Mouse (Mus musculus): ENCODE results near the gene Casp7.
"Not testable (repeated sequence)": the region's sequence is repeated elsewhere in the genome, so short reads cannot be mapped to it uniquely, and the experiment has no call there.

Gene Casp7

DNA sequence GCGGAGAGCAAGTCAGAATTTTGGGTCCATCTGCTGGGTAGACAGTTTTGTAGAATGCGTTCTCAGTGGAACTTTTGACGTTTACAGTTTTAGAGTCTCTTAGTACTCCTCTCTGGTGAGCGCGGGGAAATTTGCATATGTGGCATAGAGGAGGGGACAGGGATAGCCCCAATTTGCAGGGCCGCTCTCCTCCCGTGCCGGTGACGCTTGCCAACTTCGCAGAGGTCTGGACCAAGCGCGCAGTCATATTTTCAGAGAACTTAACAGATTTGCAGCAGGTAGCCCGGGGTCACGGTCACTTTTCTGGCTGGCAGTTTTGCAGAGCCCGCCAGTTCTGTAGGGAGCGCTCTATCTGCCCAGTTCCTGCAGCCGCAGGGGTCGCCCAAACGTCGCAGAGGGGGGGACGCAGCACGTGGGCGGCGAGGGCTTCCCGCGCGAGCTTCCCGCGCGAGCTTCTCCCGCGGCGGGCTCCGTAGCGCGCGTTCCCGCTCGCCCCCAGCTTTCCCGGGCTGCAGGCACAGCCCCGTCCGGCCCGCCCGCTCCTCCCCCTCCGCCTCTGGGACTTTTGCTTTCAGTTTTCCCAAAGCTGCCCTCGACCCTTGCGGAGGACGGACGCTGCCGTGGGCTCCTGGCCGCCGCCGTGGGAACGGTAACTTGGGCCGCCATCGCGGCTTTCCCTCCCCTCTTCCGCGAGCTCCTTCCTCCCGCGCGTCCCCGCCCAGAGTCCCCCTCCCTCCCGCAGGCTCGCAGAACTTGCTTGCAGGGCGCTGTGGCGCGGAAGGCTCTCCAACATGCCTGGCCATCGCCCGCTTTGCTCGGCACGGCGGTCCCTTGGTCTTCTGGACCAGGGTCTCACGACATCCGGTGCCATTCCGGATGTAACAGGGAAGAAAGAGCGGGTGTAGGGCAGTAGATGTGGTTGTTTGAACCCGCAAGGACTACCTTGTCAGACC lies at the start of gene Casp7:
Casp7 (plus strand) TSS at position 461 of the 953 bp plus-strand sequence.
- DNase-seq (ENCODE audit: low read depth): no peak

DNA sequence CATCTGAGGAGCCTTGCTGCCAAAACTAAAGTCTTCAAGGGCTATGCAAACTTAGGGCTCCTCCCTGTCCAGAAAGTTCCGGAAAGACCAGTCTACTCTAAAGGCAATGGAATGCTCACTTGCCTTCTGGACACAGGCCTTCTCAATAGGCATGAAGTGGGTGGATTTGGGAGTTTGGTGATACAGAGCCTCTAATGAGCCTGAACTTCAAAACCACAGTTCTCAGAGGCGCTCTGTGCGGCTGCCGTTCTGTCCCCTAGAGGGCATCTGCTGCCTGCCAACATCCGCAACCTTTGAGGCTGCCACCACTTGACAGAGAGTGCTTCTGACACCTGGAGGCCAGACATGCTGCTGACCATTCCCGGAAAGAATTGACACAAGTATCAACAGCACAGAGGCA lies 47.6 kb upstream of the Casp7 start:
- DNase-seq (ENCODE audit: low read depth): peak; percentile 13

DNA sequence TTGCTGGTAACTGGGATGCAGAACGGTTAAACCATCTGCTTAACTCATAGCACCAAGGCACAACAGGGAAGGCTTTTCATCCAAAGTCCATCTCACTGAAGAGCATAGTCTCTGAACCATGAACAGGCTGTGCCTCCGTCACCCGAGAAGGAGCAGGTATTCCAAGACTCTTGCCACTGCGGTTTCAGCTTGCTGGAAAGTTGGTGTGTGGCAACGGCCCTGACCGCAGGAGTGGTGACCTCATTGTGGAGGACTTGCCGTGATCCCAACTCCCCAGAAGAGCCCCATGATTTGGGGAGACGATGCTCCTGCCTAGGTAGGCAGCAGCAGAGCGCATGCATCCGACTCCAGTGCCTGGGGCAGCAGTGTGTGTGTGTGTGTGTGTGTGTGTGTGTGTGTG lies 43.2 kb upstream of the Casp7 start:
- no peak for DNase-seq (ENCODE audit: low read depth)

DNA sequence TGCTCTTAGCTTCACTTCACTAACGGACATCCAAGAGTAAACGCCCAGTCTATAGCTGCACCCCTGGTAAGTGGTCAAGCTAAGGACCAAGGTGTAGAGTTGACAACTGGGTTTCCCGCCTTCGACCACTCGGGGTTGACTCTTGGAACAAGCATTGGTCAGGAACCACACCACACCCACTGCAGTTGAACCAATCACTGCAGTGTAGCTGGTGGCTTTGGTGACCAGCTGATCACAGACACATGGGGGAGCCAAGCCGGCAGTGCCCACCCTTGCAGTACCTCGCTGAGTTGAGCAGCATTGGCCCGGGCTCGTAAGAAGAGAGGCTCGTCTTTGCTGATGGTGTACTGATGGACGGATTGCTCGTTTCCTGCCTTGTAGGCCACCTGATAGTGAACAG lies 41.7 kb upstream of the Casp7 start:
- DNase-seq (ENCODE audit: low read depth): no peak

DNA sequence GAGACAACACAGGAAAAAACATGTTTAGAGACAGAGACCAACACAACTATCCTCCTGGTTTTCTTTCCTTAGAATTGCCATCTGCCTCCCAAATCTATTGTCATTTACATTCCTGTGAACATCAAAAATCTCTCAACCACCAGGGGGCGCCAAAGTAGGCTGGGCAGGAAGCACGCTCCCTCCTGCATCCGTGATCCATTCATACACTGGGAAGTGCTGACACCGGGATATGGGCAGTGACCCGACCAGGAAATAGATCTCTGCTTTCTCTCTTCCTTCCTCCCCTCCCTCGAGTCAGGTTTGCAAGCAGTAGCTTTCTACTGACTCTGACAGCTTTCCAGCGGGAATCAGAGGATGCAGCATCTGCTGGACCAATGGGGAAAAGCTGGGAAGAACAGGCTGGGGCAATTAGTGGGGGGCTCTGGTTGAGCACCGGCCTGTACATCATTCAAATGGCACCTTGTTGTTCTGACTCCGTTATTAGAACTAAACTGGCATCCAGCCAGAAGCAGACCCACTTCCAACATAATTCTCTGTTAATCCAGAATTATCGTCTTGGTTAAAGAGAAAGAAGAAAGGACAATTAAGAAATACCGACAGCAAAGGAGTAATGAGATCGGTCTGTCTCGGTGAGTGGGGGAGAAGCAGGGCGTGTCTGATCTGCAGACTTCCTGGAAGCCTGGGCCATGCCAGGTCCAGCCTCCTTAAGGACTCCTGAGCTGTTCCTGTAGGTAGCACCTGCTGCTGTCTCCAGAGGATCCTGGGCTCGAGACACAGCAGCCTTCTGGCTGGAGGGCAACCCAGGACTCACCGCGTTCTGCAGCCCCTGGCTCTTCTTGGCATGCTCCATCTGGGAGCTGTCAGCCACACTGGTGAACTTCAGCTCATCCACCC lies 40.2 kb upstream of the Casp7 start:
- DNase-seq (ENCODE audit: low read depth): peak; percentile 44

DNA sequence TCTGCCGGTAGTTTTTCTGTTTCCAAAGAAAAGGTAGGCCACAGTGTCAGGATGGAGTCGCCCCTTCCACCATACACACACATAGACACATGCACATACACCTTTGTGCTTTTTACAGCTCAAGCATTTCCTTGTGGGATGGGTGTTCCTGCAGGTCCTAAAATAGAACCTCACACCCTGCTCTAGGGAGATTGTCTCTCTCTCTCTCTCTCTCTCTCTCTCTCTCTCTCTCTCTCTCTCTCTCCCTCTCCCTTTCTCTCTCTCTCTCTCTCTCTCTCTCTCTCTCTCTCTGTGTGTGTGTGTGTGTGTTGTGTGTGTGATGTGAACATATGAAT lies 39.6 kb upstream of the Casp7 start:
- not testable (repeated sequence) for DNase-seq (ENCODE audit: low read depth)

DNA sequence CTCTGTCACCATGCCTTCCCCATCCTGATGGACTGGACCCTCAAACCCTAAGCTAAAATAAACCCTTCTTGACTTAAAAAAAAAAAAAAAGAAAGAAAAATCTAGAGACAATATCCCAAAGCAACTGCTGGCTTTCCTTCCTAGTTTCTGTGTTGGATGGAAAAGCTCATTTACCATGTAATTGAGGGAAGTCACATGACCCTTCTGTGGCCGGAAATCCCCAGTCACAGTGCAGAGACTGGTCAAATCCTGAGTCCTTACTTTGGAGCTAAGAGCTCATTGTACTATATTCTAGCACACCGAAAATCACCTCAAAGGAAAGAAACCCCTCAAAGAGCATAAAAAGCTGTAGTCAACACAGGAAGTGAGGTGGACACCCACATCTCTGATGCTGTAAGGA lies 38.0 kb upstream of the Casp7 start:
- DNase-seq (ENCODE audit: low read depth): no peak

DNA sequence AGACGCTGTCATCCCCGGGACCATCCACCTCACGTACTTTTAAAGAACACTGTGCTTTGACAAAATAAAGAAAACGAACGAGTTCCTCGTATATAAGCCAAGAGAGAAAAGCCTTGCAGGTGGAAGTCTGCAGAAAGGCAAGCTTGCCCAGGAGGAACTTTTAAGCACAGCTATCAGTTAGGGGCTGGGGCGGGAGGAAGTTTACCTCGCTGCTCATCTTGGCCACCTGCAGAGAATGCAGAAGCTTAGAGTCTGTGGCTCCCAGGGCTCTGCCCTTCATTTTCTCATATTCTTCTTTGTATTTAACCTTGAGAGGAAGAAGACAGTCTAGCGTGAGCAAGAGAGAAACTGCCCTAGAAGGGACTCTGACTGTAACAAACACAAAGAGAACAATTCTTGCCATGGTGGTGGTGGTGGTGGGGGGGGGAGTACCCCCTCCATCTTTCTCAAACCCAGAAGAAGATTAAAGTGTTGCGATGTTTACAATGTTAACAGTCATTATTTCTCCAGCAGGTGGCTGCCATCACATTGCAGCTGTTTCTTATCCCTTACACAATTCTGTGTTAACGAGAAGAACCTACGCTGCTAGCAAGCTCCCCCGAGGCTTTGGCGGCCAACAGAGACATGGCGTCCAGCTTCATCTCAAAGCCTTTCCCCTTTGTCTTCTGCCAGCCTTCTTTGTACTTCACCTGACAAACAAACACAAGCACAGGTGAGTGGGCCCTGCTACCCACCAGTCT lies 33.0 kb upstream of the Casp7 start:
- no peak for DNase-seq (ENCODE audit: low read depth)

DNA sequence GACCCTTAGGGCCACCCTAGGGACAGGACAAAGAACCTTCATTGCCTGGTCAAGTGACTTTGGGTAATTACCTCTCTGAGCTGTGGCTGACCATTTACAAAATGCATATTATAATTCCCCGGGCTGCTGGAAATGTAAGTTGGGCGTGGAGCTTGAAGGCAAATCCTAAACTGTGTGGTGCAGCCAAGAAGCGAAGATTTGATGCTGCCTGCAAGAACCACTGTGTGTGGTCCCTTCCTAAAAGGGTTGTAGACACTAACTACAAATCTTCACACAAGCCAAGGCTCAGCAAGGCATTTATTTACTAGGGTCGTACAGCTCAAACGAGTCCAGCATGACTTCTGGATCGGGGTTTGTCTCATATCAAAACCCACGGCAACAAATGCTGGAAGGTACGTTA lies 32.4 kb upstream of the Casp7 start:
- no peak for DNase-seq (ENCODE audit: low read depth)

DNA sequence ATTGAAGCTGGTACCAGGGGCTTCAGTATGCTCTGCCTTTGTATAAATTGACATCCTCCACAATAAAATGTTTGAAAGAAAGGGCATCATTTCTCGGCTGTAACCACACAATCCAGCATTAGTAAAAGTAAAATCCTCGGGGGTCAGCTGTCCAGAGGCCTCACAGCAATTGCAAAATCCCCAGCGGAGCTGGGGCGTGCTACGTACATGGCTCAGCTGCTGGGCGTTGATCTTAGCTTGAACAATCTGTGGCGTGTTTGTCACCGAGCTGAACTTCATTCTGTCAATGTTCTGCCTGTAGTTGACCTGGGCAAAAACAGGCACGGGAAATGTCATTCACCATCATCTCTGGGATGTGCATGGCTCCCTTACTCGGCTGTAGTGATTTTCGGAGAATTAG lies 30.8 kb upstream of the Casp7 start:
- DNase-seq (ENCODE audit: low read depth): no peak

DNA sequence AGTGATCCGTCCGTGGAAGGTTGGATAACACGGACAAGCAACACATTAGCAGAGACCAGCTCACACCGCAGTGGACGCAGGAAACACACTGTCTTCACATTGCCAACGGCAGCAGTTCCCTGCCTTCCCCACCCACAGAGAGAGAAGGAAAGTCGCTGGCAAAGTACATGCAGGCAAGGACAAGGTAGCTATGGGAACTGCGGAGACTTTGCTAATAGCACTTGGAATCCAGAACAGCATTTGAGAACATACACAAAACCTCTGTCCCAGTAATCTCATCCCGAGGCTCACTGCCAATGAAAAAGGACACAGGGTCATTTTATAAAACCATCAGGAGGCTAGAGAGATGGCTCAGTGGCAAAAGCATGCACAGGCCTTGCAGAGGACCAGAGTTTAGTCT lies 30.3 kb upstream of the Casp7 start:
- DNase-seq (ENCODE audit: low read depth): no peak

DNA sequence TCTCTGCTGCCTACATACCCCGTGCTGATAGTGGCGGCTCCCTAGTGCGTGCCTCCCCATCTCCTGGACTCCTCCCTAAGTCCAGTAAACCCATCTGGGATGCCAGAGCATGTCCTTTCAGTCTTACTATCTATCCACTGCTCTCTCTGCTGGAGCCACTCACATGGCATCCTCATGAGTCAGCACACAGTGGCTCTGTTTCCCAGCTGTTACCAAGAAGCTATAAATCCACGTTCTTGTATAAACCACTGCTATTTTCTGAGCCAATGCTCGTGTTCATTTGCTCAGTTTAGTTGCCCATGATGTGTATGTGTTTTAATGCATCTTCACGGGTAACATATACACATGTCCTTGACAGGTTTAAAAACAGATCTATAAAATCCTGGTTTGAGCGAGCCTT lies 29.2 kb upstream of the Casp7 start:
- DNase-seq (ENCODE audit: low read depth): no peak

DNA sequence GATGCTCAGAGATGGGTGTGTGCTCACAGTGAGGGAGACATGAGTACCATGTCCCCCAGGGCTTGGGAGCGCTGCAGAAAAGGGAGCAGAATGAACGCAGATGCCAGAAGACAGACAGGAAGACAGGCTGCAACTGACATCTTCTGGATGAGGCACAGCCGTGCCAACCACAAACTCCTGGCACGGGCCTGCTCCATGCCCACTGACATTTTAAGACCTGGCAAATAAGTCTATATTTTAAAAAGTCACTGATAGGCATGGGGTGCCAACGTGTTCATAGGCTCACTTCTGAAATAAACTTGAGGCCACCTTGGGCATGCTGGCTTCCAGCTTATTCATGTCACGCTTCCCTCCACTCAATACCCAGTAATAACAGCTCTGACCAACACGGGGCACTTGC lies 28.0 kb upstream of the Casp7 start:
- no peak for DNase-seq (ENCODE audit: low read depth)

DNA sequence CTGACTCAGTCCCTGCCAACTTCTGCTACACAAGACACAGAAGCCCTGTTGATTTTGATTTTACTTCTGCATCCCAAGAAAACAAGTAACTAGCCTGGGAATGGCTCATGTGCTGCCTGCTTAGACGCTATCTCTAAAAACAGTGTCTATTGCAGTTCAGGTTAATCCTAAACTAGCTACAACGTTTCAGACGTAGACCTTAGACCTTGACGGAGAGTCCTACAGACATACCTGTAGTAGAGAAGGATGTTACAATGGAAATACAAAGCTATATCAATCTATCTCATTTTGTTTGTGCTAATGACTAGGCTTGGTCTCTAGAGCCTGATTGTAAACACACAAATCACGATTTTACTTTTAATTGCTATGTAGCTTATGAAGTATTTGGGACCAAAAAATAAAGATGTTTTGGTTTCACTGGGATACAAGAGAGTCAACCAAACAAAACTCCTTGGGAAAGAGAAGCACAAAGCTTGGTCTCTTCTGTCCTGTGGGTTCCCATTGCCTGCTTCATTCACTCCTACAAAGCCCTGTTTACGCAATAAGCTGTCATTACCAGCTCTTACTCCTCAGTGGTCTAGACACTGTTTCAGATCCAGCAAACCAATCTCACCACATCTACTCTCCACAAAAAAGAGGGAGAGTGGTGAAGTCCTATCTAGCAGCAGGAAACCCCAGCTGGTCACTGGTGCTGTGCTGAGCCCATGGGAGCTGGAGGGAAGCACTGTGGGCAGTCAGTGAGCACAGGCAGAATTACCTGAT lies 26.4 kb upstream of the Casp7 start:
- DNase-seq (ENCODE audit: low read depth): no peak

DNA sequence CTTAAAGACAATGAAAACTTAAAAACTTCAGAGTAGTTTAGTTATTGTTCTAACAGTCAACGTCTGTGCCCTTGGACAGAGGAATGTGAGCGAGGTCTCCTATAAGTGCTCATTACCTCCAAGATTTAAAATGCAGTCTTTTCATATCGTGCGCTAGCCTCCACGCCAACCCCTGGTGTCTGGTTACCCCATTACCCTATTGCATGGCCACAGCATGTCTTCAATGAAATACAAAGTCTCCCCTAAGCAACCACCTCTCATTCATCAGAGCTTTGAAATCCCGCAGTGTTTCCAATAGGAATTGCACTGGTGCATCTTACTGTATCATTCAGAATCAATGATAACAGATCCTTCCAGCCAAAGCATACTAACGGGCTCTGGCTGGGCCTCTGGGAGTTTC lies 24.7 kb upstream of the Casp7 start:
- DNase-seq (ENCODE audit: low read depth): no peak

DNA sequence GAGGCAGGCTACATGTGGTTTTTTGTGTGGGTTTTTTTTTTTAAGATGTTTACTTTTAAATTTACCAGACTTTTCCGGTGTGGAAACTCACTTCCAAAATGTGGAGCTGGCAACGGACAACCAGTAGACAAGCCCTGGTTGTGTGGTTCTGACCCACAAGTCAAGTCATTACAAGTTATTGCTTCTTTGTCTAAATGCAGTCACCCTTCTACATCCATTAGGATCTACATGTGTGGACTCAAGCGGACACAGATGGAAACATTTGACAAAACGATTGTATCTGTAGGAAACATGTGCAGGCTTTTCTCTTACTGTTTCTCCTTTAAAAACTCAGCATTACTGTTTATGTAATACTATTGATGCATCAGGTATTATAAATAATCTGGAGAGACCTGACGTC lies 23.7 kb upstream of the Casp7 start:
- no peak for DNase-seq (ENCODE audit: low read depth)

DNA sequence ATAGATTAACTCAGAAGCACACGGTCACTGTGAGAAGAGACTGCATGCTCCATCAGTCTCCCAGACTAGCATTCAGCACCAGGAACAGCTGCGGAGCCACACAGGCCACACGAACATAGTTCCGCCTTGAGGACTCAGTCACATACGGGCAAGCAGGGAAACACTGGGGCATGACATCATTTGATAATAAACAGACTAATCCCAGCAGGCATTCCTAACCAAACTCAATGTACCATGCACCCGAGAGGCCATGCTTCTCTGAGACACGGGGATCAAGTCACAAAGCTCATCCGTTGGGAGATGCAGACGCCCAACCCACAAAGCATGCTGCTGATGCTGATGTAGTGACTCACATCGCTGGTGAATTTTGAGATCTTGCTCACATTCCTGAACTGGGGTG lies 22.9 kb upstream of the Casp7 start:
- no peak for DNase-seq (ENCODE audit: low read depth)

DNA sequence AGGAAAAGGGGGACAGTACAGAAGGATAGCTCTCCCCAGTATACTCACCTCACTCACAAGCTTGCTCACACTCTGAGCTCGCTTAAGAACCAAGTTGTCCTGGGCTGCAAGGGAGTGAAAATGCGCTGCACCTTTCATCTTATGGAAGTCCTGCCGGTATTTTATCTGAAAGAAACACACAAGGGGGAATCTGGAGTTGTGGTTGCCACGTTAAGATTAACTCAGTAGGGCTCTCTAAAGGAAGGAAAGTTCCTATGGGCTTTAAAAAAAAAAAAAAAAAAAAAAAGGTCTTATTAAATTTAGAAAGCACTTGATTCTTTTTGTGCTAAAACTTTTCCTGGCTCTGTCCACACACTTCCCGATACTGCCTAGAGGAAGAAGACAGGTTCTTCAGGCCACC lies 18.9 kb upstream of the Casp7 start:
- no peak for DNase-seq (ENCODE audit: low read depth)

DNA sequence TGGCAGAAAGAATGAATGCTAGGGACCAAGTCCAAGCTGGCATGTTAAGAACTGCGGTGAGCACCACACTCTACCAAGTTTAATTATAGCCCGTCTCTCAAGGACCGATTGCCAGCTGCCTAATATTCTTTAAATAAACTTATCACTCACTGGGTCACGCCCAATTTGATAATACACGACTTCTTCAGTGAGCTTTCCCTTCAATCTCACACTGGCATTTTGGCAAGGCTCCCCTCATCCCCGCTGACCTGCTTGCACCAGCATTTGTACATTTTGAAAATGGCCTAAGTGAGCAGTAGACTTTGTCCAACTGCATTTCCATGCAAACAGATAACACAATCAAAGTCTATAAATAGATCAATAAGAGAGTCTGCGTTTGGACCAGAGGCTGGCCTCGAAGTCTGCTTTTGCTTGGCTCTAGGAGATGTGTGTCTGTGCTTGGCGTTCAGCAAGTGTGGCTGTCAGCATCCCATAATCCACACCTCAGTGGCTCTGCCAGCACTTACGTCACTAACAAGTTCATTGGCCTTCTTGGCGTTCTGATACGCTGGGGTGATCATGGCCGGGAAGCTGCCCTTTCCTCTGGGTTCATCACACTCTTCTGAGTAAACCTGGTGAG lies 18.3 kb upstream of the Casp7 start:
- DNase-seq (ENCODE audit: low read depth): no peak

DNA sequence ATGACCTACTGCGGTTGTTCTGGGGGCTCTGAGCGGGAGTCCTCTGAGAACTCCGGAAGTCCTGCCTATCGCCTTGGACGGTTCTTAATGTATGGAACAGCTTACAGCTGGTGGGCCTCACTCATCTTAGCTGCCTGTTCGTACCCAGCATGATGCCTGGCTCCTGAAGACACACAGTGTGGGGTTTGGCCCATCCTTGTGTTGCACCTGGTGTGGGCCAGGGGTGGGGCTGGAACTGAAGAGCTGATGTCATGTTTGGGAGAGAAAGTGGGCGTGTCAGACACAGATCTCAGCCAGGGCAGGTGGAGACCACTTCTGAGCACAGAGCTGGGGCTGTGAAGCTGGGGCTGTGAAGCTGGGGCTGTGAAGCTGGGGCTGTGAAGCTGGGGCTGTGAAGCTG lies 16.6 kb upstream of the Casp7 start:
- DNase-seq (ENCODE audit: low read depth): no peak

DNA sequence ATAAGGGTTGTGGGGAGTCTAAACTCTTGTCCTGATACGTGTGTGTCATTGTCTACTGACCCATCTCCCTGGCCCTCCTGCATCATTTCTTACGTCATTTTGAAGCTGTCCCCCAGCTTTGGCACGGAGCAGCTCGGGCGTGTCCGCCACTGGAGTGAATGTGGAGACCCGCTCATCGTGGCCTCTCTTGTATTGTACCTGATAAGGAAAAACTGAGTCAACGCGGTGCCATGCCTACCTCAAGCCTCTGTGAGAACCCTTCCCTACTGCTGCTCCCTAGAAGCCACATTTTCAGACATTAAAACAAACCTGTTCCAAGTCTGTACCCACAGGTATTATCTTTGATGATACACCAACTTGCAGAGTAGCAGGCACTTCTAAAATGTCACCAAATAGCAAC lies 15.5 kb upstream of the Casp7 start:
- DNase-seq (ENCODE audit: low read depth): no peak
